Mouse (Mus musculus) lung, adult 18-20 months (tissue): ENCODE results near the gene 4833427G06Rik.

ENCODE experiments used
- DNase-seq, 2 experiments: peaks; one replicate each; pipeline ENCODE4 v3.0.0; 2022; ENCODE audit warnings: mixed read lengths in 2 of 2

Gene 4833427G06Rik

GRCm38 (mm10) chr9:51060601-51061000 is 41.3 kb downstream of the 4833427G06Rik start, which contains the start of gene Btg4:
Btg4 (plus strand) TSS chr9:51060901.
- no peak for DNase-seq

GRCm38 (mm10) chr9:51058951-51059521 is 42.8 kb downstream of the 4833427G06Rik start:
- DNase-seq, result no peak

GRCm38 (mm10) chr9:51056360-51057324 is 45.2 kb downstream of the 4833427G06Rik start:
- no peak for DNase-seq

- no peak for DNase-seq
Observed at GRCm38 (mm10) chr9:51052180-51052579, 49.7 kb downstream of the 4833427G06Rik start.

- no peak for DNase-seq
Observed at GRCm38 (mm10) chr9:51042136-51042535, 59.7 kb downstream of the 4833427G06Rik start.

GRCm38 (mm10) chr9:51041491-51041980 is 60.3 kb downstream of the 4833427G06Rik start:
- DNase-seq, result no peak

- DNase-seq, result no peak
Observed at GRCm38 (mm10) chr9:51032785-51033529, 68.9 kb downstream of the 4833427G06Rik start.

GRCm38 (mm10) chr9:51032291-51032690 is 69.6 kb downstream of the 4833427G06Rik start:
- no peak for DNase-seq

- no peak for DNase-seq
Observed at GRCm38 (mm10) chr9:51031603-51032002, 70.3 kb downstream of the 4833427G06Rik start.
